Mouse (Mus musculus) C2C12 (cell line): Measurements from ENCODE around the gene Gm20388.

Experiments used
- CEBPB ChIP-seq: IDR thresholded peaks from one replicate; pipeline ENCODE4 v1.6.1; 2011; ENCODE audit warnings: low read depth, mild to moderate bottlenecking, control low read depth, moderate library complexity
- CTCF ChIP-seq: IDR thresholded peaks from one replicate; pipeline ENCODE4 v1.5.1; 2011; ENCODE audit not compliant: control insufficient read depth, insufficient read depth, insufficient read length
- MAX ChIP-seq: IDR thresholded peaks from one replicate; pipeline ENCODE4 v1.6.1; 2011; ENCODE audit warnings: mild to moderate bottlenecking, control low read depth
- MYOD1 ChIP-seq: IDR thresholded peaks from one replicate; pipeline ENCODE4 v1.6.1; 2011; ENCODE audit warnings: low read depth; ENCODE audit not compliant: control insufficient read depth, insufficient read length
- MYOG ChIP-seq: IDR thresholded peaks from one replicate; pipeline ENCODE4 v1.6.1; 2011; ENCODE audit not compliant: control insufficient read depth, insufficient read length; ENCODE audit errors: extremely low read depth
- USF1 ChIP-seq: IDR thresholded peaks from one replicate; pipeline ENCODE4 v1.6.1; 2011; ENCODE audit warnings: low read depth, mild to moderate bottlenecking, control low read depth, moderate library complexity

DNA sequence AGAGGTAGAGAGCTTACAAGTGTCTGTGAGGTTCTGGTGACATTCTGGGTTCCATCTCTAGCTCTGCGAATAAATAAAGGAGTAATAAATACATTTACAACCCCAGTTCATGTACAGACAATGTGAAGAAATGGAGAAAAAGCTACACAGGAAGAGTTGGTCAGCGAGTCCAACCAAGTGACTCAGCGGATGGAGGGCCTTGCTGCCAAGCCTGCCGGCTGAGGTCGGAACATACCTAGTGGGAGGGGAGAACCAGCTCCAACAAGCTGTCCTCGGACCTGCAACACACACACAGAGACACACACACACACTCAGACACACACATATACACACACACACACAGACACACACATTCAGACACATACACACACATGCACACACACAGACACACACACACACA lies 1118.4 kb downstream of the Gm20388 start:
- no peak for TF ChIP-seq CTCF
- no peak for TF ChIP-seq USF1
- no peak for TF ChIP-seq MYOD1
- TF ChIP-seq CEBPB, result no peak
- no peak for TF ChIP-seq MAX
- TF ChIP-seq MYOG, result no peak
